Mouse (Mus musculus): ENCODE results near the gene Tmem229b. TPM values are rescaled to one million over a fixed set of nuclear protein-coding genes. Genes with fewer than 3 reads are reported as not detected.
"Not testable (repeated sequence)": the region's sequence is repeated elsewhere in the genome, so short reads cannot be mapped to it uniquely, and the experiment has no call there.

Tmem229b gene
- polyA plus RNA-seq, 1 experiment from 2014 or later, result 5.7 TPM

DNA sequence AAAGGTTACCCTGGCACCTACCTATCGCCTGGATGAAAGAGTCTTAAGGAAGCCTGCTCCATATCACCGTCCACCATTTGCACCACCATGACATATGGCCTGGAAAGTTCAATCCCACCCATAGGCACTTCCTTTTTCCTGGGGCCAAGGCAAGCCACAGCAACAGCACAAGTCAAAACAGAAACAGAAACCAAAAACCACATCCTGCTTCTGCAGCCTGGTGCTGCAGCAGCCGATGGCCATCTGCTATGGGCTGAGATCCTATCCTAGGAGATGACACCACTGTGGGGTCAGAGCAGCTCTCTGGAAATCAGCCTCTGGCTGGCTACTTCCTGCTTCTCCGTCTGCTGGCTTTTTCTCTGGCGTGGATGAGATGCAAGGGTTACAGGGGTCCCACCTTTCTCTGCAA is 26.7 kb downstream of the Tmem229b start:
- no peak overlapping the region for H3K9ac ChIP-seq (replicated peaks; ENCODE audit: low read depth, low read length)
- ATAC-seq (ENCODE audit: insufficient number of reproducible peaks, insufficient read depth, low FRiP score, low read depth), result no peak
- H3K36me3 ChIP-seq (ENCODE audit: control insufficient read depth, insufficient read depth, low read length), result no peaks in the 10 kb centered on the region
- H3K4me1 ChIP-seq (ENCODE audit: control insufficient read depth, insufficient read depth, low read length), result no peaks in the 10 kb centered on the region
- no peaks in the 10 kb centered on the region for H3K9me3 ChIP-seq (ENCODE audit: control insufficient read depth, low read depth, low read length)
- WGBS, result 79% methylated on average over 5 of the region's 5 CpGs
- no peak overlapping the region for H3K4me3 ChIP-seq (ENCODE audit: low read depth, low read length)
- no peak overlapping the region for H3K27ac ChIP-seq (ENCODE audit: low read length)
- H3K4me2 ChIP-seq (replicated peaks; ENCODE audit: low read depth, low read length), result no peak overlapping the region
- H3K27me3 ChIP-seq (ENCODE audit: control insufficient read depth, insufficient read depth, low read length), result no peaks in the 10 kb centered on the region

DNA sequence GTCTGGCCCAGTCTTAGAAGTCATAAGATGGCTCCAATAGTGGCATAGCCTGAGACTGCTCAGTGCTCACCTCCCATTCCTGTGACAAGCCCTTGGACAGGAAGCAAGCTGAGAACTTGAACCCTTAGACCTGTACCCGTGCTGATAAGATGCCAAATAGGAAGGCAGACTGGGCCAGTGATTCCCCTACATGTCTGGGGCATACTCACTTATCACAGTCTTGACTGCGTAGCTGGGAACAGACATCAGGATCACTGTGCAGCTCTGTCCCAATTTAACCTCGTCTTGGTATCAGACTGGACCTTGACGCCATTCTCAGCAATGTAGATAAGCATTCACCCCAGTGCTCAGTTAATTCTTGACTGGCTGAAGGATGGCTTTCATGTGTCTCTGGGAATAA is 29.9 kb downstream of the Tmem229b start:
- no peak overlapping the region for H3K27ac ChIP-seq (ENCODE audit: low read length)
- ATAC-seq (ENCODE audit: insufficient number of reproducible peaks, insufficient read depth, low FRiP score, low read depth), result no peak
- no peaks in the 10 kb centered on the region for H3K9me3 ChIP-seq (ENCODE audit: control insufficient read depth, low read depth, low read length)
- H3K27me3 ChIP-seq (ENCODE audit: control insufficient read depth, insufficient read depth, low read length), result no peaks in the 10 kb centered on the region
- 86% methylated on average over 4 of the region's 4 CpGs for WGBS
- H3K36me3 ChIP-seq (ENCODE audit: control insufficient read depth, insufficient read depth, low read length), result no peaks in the 10 kb centered on the region
- no peak overlapping the region for H3K4me2 ChIP-seq (replicated peaks; ENCODE audit: low read depth, low read length)
- no peak overlapping the region for H3K9ac ChIP-seq (replicated peaks; ENCODE audit: low read depth, low read length)
- H3K4me3 ChIP-seq (ENCODE audit: low read depth, low read length), result no peak overlapping the region
- no peaks in the 10 kb centered on the region for H3K4me1 ChIP-seq (ENCODE audit: control insufficient read depth, insufficient read depth, low read length)

DNA sequence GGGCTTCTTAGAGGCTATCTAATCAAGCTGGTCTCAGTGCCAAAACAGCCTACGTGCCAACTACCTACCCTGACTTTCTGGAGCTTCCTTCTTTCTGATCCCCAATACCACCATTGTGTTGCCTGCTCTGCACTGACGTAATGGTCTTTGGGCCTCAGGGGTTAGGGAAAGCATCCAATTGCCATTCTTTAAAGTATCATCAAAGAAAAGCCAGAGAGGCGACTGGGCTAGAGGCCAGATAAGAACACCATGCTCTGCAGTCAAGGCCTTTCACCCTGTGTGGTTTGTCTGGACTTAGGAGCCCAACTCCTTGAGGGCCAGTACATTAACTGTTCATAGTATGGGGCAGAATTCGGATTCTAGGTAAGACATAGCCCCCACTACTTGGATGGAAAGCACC is 30.3 kb downstream of the Tmem229b start:
- no peak for ATAC-seq (ENCODE audit: insufficient number of reproducible peaks, insufficient read depth, low FRiP score, low read depth)

DNA sequence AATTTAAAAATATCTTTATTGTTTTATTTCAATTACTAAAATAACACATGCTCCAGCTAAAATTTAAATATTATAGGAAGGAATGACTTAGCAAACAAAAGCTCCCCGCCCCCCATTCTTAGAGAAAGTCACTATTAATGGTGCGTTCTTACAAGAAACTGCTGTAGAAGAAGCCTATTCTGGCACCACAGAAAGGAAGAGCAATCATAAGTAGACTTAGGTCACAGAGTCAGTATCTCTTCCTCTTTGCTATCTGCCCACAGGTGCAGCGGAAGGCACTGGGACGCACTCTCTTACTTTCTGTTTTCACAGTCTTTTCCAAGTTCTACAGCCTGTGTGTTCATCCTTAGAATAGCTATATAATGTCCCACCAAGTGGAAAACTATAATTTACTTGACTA is 31.6 kb downstream of the Tmem229b start:
- Histone ChIP-seq H3K27ac (ENCODE audit: low read length) (no peak overlapping the region), H3K36me3 (ENCODE audit: control insufficient read depth, insufficient read depth, low read length) (no peaks in the 10 kb centered on the region), H3K9ac (replicated peaks; ENCODE audit: low read depth, low read length) (no peak overlapping the region), H3K4me2 (replicated peaks; ENCODE audit: low read depth, low read length) (no peak overlapping the region), H3K27me3 (ENCODE audit: control insufficient read depth, insufficient read depth, low read length) (no peaks in the 10 kb centered on the region), H3K4me1 (ENCODE audit: control insufficient read depth, insufficient read depth, low read length) (no peaks in the 10 kb centered on the region), H3K4me3 (ENCODE audit: low read depth, low read length) (no peak overlapping the region), H3K9me3 (ENCODE audit: control insufficient read depth, low read depth, low read length) (no peaks in the 10 kb centered on the region)
- 91% methylated on average over 4 of the region's 4 CpGs for WGBS
- no peak for ATAC-seq (ENCODE audit: insufficient number of reproducible peaks, insufficient read depth, low FRiP score, low read depth)

More for the DNA sequence above, 30.3 kb downstream of the Tmem229b start:
- Histone ChIP-seq H3K27me3 (ENCODE audit: control insufficient read depth, insufficient read depth, low read length) (no peaks in the 10 kb centered on the region), H3K4me2 (replicated peaks; ENCODE audit: low read depth, low read length) (no peak overlapping the region), H3K36me3 (ENCODE audit: control insufficient read depth, insufficient read depth, low read length) (no peaks in the 10 kb centered on the region), H3K9ac (replicated peaks; ENCODE audit: low read depth, low read length) (no peak overlapping the region), H3K9me3 (ENCODE audit: control insufficient read depth, low read depth, low read length) (no peaks in the 10 kb centered on the region), H3K4me3 (ENCODE audit: low read depth, low read length) (no peak overlapping the region), H3K4me1 (ENCODE audit: control insufficient read depth, insufficient read depth, low read length) (no peaks in the 10 kb centered on the region), H3K27ac (ENCODE audit: low read length) (no peak overlapping the region)
- 75% methylated on average over 4 of the region's 4 CpGs for WGBS

DNA sequence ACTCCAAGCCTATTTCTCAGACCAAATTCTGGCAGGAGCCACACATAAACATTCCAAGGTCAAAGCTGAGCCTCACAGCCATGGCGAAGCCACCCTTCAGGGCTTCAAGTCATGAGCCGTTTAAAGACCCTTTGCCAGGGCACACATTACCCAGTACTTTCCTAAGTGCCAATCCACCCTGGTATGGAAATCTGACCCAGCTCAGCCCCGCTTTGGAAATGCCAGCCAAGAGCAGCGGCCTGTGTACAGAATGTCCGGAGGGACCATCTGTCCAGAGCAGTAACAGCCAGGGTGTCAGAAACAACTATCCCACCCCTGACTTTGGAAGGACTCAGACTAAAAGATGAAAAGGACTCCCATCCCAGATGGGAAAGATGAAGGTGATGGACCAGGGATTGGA is 32.7 kb downstream of the Tmem229b start:
- Histone ChIP-seq H3K36me3 (ENCODE audit: control insufficient read depth, insufficient read depth, low read length) (no peaks in the 10 kb centered on the region), H3K4me3 (ENCODE audit: low read depth, low read length) (no peak overlapping the region), H3K9me3 (ENCODE audit: control insufficient read depth, low read depth, low read length) (no peaks in the 10 kb centered on the region), H3K9ac (replicated peaks; ENCODE audit: low read depth, low read length) (no peak overlapping the region), H3K4me2 (replicated peaks; ENCODE audit: low read depth, low read length) (no peak overlapping the region), H3K27ac (ENCODE audit: low read length) (no peak overlapping the region), H3K27me3 (ENCODE audit: control insufficient read depth, insufficient read depth, low read length) (no peaks in the 10 kb centered on the region), H3K4me1 (ENCODE audit: control insufficient read depth, insufficient read depth, low read length) (no peaks in the 10 kb centered on the region)
- ATAC-seq (ENCODE audit: insufficient number of reproducible peaks, insufficient read depth, low FRiP score, low read depth), result no peak
- 92% methylated on average over 5 of the region's 5 CpGs for WGBS

DNA sequence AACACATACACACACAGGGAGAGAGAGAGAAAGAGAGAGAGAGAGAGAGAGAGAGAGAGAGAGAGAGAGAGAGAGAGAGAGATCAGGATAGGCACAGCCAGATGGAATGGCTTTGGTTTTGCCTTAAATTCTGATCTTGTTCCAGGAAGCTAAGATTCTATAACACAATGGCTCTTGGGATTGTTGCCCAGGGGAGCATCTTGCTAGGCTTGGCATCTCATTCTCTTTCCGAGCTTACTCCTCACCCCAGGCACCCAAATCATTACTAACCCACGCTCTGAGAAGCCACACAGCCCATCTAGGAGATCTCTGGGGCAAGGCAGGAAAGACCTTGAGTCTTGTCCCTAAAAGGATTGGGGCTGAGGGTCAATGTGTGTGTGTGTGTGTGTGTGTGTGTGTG is 33.6 kb downstream of the Tmem229b start:
- ATAC-seq (ENCODE audit: insufficient number of reproducible peaks, insufficient read depth, low FRiP score, low read depth), result no peak
- 88% methylated on average over 2 of the region's 2 CpGs for WGBS
- Histone ChIP-seq H3K9ac (replicated peaks; ENCODE audit: low read depth, low read length) (no peak overlapping the region), H3K4me1 (ENCODE audit: control insufficient read depth, insufficient read depth, low read length) (no peaks in the 10 kb centered on the region), H3K27me3 (ENCODE audit: control insufficient read depth, insufficient read depth, low read length) (no peaks in the 10 kb centered on the region), H3K4me2 (replicated peaks; ENCODE audit: low read depth, low read length) (no peak overlapping the region), H3K4me3 (ENCODE audit: low read depth, low read length) (no peak overlapping the region), H3K9me3 (ENCODE audit: control insufficient read depth, low read depth, low read length) (no peaks in the 10 kb centered on the region), H3K36me3 (ENCODE audit: control insufficient read depth, insufficient read depth, low read length) (no peaks in the 10 kb centered on the region), H3K27ac (ENCODE audit: low read length) (no peak overlapping the region)

DNA sequence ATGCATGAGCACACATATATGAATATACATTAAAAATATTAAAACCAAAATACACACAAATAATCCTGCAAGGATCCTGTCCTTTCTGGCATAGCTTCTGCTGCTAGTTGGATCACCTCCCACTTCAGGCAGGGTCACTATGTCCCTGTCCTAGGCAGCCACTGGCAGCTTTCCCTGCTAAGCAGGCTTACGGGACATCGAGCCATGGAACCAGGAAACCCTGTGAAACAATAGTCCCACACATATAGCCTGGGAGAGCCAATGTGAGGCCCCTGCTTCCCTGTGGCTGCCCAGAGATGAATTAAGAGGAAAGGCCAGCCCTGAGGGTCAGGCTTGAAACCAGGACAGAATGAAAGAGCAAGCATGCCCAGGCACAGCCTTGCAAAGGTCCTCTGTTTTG is 35.8 kb downstream of the Tmem229b start:
- H3K4me2 ChIP-seq (replicated peaks; ENCODE audit: low read depth, low read length), result no peak overlapping the region
- ATAC-seq (ENCODE audit: insufficient number of reproducible peaks, insufficient read depth, low FRiP score, low read depth), result no peak
- H3K4me3 ChIP-seq (ENCODE audit: low read depth, low read length), result no peak overlapping the region
- H3K4me1 ChIP-seq (ENCODE audit: control insufficient read depth, insufficient read depth, low read length), result no peaks in the 10 kb centered on the region
- no peaks in the 10 kb centered on the region for H3K36me3 ChIP-seq (ENCODE audit: control insufficient read depth, insufficient read depth, low read length)
- WGBS, result 72% methylated on average over 2 of the region's 2 CpGs
- H3K27ac ChIP-seq (ENCODE audit: low read length), result no peak overlapping the region
- no peaks in the 10 kb centered on the region for H3K9me3 ChIP-seq (ENCODE audit: control insufficient read depth, low read depth, low read length)
- no peak overlapping the region for H3K9ac ChIP-seq (replicated peaks; ENCODE audit: low read depth, low read length)
- no peaks in the 10 kb centered on the region for H3K27me3 ChIP-seq (ENCODE audit: control insufficient read depth, insufficient read depth, low read length)

DNA sequence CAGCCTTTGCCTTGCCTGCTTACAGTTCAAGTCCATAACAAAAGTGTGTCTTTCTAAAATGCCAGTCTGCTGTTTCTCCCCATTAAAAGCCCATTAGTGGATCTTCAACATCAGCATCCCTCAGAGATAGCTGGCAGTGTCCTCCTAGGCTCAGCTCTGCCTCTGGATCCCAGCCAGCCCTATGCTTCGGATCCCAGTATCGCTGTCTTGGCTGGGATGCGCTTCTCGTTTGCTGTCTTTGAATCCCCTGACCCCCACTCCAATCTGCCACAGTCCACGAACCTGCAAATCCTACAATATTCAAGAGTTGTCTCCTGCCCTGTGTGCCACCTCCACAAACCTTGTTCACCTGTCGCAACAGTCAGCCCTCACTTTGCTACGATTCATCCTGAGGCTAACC is 36.7 kb downstream of the Tmem229b start:
- no peaks in the 10 kb centered on the region for H3K27me3 ChIP-seq (ENCODE audit: control insufficient read depth, insufficient read depth, low read length)

DNA sequence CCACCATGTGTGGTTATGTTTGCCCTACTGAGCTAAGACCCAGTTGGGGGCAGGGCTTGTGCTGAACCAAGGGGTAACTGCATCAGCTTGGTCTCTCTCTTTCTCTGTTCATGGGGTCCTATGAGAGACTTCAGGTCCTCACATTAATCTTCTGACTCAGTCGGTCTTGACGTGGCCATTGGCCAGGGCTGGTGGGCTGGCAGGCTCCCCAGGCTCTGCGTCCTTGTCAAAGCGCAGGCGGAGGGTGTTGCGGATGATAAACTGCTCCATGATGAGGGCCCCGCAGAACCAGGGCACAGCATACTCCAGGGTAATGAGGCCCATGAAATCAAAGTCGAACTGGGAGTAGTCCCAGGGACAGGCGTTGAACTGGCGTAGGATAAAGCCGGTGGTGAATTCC is 42.9 kb downstream of the Tmem229b start:
- H3K4me3 ChIP-seq (ENCODE audit: low read depth, low read length); H3K27ac ChIP-seq (ENCODE audit: low read length); ATAC-seq (ENCODE audit: insufficient number of reproducible peaks, insufficient read depth, low FRiP score, low read depth); H3K4me1 ChIP-seq (ENCODE audit: control insufficient read depth, insufficient read depth, low read length); H3K9ac ChIP-seq (replicated peaks; ENCODE audit: low read depth, low read length); H3K36me3 ChIP-seq (ENCODE audit: control insufficient read depth, insufficient read depth, low read length); H3K4me2 ChIP-seq (replicated peaks; ENCODE audit: low read depth, low read length); H3K9me3 ChIP-seq (ENCODE audit: control insufficient read depth, low read depth, low read length); H3K27me3 ChIP-seq (ENCODE audit: control insufficient read depth, insufficient read depth, low read length): not testable (repeated sequence)
- 75% methylated on average over 11 of the region's 11 CpGs for WGBS

More for the DNA sequence above, 36.7 kb downstream of the Tmem229b start:
- H3K36me3 ChIP-seq (ENCODE audit: control insufficient read depth, insufficient read depth, low read length), result no peaks in the 10 kb centered on the region
- 81% methylated on average over 7 of the region's 7 CpGs for WGBS
- no peak overlapping the region for H3K9ac ChIP-seq (replicated peaks; ENCODE audit: low read depth, low read length)
- H3K4me2 ChIP-seq (replicated peaks; ENCODE audit: low read depth, low read length), result no peak overlapping the region
- no peaks in the 10 kb centered on the region for H3K4me1 ChIP-seq (ENCODE audit: control insufficient read depth, insufficient read depth, low read length)
- H3K27ac ChIP-seq (ENCODE audit: low read length), result no peak overlapping the region
- no peak overlapping the region for H3K4me3 ChIP-seq (ENCODE audit: low read depth, low read length)
- no peak for ATAC-seq (ENCODE audit: insufficient number of reproducible peaks, insufficient read depth, low FRiP score, low read depth)
- H3K9me3 ChIP-seq (ENCODE audit: control insufficient read depth, low read depth, low read length), result no peaks in the 10 kb centered on the region

Data from stomach, embryonic 14.5 days (tissue).